Mouse (Mus musculus) G1E (cell line): ENCODE measurements around the gene Scg5. TPM values are rescaled to one million over a fixed set of nuclear protein-coding genes. Genes with fewer than 3 reads are reported as not detected.

Source experiments
- ATAC-seq: 2 replicates; pipeline ENCODE4 v1.8.0; 2016; ENCODE audit warnings: mild to moderate bottlenecking; ENCODE audit not compliant: insufficient number of reproducible peaks, poor library complexity, low FRiP score, severe bottlenecking; ENCODE audit errors: extremely low read depth
- DNase-seq: peaks from one replicate; pipeline ENCODE4 v3.0.0; 2012; ENCODE audit warnings: low spot score
- H3K27me3 ChIP-seq: 2 replicates; pipeline ENCODE4 v1.6.1; 2012; ENCODE audit warnings: mild to moderate bottlenecking, low read length, inconsistent platforms; ENCODE audit not compliant: insufficient read depth
- H3K36me3 ChIP-seq: replicated peaks from 2 replicates; pipeline ENCODE3; 2012; ENCODE audit warnings: mild to moderate bottlenecking, inconsistent platforms
- H3K4me1 ChIP-seq: 2 replicates; pipeline ENCODE4 v1.6.1; 2012; ENCODE audit warnings: low read depth, low read length, inconsistent platforms, mixed read lengths; ENCODE audit not compliant: insufficient read depth
- H3K4me3 ChIP-seq: 2 replicates; pipeline ENCODE4 v1.5.1; 2012; ENCODE audit warnings: low read depth, mild to moderate bottlenecking, inconsistent platforms, low read length, moderate library complexity, mixed read lengths
- H3K9me3 ChIP-seq: replicated peaks from 2 replicates; pipeline ENCODE4 v1.6.1; 2012; ENCODE audit warnings: inconsistent platforms
- CTCF ChIP-seq: IDR thresholded peaks from 2 replicates; pipeline ENCODE4 v1.5.1; 2012; ENCODE audit warnings: low read depth, low read length, inconsistent platforms, mixed read lengths
- GATA1 ChIP-seq: IDR thresholded peaks from 2 replicates; pipeline ENCODE4 v1.6.1; 2012; ENCODE audit warnings: borderline replicate concordance, low read length, inconsistent platforms, mixed read lengths
- GATA2 ChIP-seq: IDR thresholded peaks from 2 replicates; pipeline ENCODE4 v1.6.1; 2012; ENCODE audit warnings: low read depth, low read length, inconsistent platforms, borderline replicate concordance
- POLR2AphosphoS5 ChIP-seq: IDR thresholded peaks from 2 replicates; pipeline ENCODE4 v1.6.1; 2012; ENCODE audit warnings: low read depth, low read length, inconsistent platforms; ENCODE audit not compliant: insufficient replicate concordance
- TAL1 ChIP-seq: conservative IDR thresholded peaks from 2 replicates; pipeline ENCODE4 v1.6.1; 2012; ENCODE audit warnings: low read depth, low read length, inconsistent platforms, mixed read lengths
- polyA plus RNA-seq: library from polyadenylated mRNA; stranded (reverse); fragments of >175 nt; gene quantifications from 2 replicates; pipeline ENCODE4 v1.2.3, GENCODE M21; 2012
- total RNA-seq, 2 experiments: library from RNA; stranded (forward) in 1 of 2; stranded (reverse) in 1 of 2; fragments of 200-1000 nt in 1 of 2; fragments of >200 nt in 1 of 2; fragmentation: Nextera tagmentation in 1 of 2; gene quantifications; 2 replicates each; pipeline ENCODE4 v1.2.3; 2014 to 2017

Scg5 gene
- total and polyA plus RNA-seq, 3 experiments: 0.27 TPM; not detected in 2

- DNase-seq (no peak), ATAC-seq (no peak)
- Histone ChIP-seq H3K36me3 (no peaks in the 10 kb centered on the region), H3K4me3 (no peak overlapping the region), H3K4me1 (no peaks in the 10 kb centered on the region), H3K9me3 (no peaks in the 10 kb centered on the region; the same call in 1 of the 2 replicates), H3K27me3 (no peaks in the 10 kb centered on the region)
- TF ChIP-seq CTCF (no peak), POLR2AphosphoS5 (no peak), GATA2 (no peak), GATA1 (no peak), TAL1 (no peak)
Observed at GRCm38 (mm10) chr2:113768541-113769303, 60.2 kb downstream of the Scg5 start.

- Histone ChIP-seq H3K27me3 (no peaks in the 10 kb centered on the region), H3K4me1 (no peaks in the 10 kb centered on the region), H3K4me3 (no peak overlapping the region), H3K9me3 (no peaks in the 10 kb centered on the region; the same call in 1 of the 2 replicates), H3K36me3 (no peaks in the 10 kb centered on the region)
- no peak for TF ChIP-seq CTCF
- no peak for TF ChIP-seq POLR2AphosphoS5
- TF ChIP-seq TAL1: no peak
- no peak for TF ChIP-seq GATA2
- no peak for TF ChIP-seq GATA1
- DNase-seq: no peak
- no peak for ATAC-seq
Observed at GRCm38 (mm10) chr2:113765885-113766284, 63.0 kb downstream of the Scg5 start.

DNA sequence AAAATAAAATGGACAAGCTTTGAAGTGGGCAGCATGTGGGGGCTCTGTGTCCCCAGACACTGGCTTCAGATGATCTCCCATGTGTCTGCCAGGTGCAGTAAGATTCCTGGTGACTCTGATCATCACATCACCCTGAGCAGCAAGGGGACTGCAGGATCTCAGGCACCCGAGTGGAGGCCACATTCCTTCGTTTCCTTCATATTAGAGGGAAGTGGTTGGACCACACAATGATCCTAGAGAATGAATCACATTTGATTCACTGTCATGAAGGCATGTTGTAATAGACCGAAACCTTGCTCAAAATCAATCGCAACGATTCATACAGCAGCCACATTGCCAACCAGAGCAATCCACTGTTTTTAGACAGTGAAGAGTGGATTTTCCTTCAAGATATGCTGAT is 64.0 kb downstream of the Scg5 start:
- ATAC-seq (no peak), DNase-seq (no peak)
- Histone ChIP-seq H3K27me3 (no peaks in the 10 kb centered on the region), H3K36me3 (no peaks in the 10 kb centered on the region), H3K4me3 (no peak overlapping the region), H3K9me3 (no peaks in the 10 kb centered on the region; the same call in 1 of the 2 replicates), H3K4me1 (no peaks in the 10 kb centered on the region)
- TF ChIP-seq GATA2 (no peak), CTCF (no peak), TAL1 (no peak), POLR2AphosphoS5 (no peak), GATA1 (no peak)

DNA sequence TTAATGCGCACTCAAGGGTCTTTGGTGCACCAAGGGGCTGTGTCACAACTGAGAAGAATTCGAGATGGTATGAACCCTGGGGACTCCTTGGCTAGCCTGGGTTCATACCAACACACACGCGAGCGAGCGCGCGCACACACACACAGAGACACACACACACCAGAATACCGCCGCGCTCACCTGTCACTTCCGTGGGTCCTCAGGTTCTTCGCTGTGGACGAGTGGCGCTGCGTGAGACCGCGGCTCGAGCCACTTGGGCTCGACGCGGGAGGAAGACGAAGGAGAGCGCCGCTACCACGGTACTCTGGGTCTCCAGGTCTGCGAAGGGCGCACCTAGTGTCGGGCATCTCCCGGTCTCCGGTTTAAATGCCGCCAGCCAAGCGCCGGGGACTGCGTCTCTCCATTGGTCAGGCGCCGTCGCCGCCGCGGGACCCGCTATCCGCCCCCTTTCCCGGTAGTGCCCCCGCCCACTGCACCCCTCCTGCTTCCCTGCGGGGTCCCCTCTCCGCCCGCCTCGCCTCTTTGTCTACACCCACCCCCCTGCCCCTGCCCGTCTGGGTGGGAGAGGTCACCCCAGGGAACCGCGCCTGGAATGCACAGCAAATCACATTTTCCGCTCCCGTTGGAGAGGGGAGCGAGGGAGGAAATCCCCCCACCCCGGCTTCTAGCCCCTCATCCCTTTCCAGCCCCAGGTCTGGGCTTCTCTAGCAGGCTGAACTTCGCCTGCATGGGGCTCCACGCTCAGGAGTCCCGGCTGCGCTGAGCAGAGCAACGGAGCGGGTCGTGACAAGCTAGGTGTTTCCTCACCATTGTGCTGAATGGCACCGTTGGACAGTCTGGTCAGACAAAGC is 70.4 kb downstream of the Scg5 start, which contains the start of gene Grem1:
TSS of gene Grem1 (minus strand) at position 336 of the 851 bp plus-strand sequence.
- peaks cover 22% of the 10 kb centered on the region for H3K9me3 ChIP-seq
- H3K4me1 ChIP-seq: no peaks in the 10 kb centered on the region
- H3K4me3 ChIP-seq: peak within 1 kb of the TSS; percentile 16; the same call in 1 of the 2 replicates
- no peaks in the 10 kb centered on the region for H3K36me3 ChIP-seq
- no peaks in the 10 kb centered on the region for H3K27me3 ChIP-seq
- no peak for DNase-seq
- no peak for TF ChIP-seq POLR2AphosphoS5
- TF ChIP-seq GATA1: no peak
- no peak for TF ChIP-seq CTCF
- TF ChIP-seq GATA2: no peak
- TF ChIP-seq TAL1: no peak
- ATAC-seq: no peak

DNA sequence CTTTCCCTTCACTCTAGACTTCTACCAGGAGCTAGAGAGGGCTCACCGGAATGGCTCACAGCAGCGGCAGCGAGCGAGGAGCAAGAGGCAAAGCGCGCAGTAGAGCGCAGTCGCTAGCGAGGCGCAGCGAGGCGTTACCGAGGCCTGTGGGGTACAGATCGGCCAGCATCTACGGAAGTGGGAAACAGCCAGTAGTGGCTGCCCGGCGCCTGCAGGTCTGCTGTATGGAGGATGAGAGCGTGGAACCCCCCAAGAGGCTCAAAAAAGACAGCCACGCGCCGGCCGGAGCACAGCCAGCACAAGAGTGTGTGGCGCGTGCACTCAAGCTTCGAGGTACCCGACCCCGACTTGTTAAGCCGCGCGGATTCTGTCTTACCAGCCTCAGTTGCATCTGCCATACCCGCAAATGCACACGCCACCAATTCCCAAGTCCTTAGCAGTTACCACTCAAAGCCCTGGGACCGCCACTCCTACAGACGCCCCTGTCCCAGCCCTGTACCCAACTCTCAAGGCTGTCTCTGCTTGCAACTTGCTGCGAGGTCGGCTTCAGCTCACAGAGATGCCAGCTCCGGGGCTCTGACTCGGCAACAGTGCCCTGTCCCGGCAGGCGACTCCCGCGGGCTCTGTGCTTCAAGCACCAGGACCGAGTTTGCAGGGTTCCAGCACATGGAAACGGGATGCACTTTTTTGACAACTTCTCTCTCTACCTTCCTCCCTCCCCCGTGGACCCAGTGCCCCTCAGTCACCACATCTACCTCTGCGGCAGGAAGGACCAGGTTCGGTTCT is 71.2 kb downstream of the Scg5 start:
- H3K4me3 ChIP-seq: no peak overlapping the region; the same call in 1 of the 2 replicates

DNA sequence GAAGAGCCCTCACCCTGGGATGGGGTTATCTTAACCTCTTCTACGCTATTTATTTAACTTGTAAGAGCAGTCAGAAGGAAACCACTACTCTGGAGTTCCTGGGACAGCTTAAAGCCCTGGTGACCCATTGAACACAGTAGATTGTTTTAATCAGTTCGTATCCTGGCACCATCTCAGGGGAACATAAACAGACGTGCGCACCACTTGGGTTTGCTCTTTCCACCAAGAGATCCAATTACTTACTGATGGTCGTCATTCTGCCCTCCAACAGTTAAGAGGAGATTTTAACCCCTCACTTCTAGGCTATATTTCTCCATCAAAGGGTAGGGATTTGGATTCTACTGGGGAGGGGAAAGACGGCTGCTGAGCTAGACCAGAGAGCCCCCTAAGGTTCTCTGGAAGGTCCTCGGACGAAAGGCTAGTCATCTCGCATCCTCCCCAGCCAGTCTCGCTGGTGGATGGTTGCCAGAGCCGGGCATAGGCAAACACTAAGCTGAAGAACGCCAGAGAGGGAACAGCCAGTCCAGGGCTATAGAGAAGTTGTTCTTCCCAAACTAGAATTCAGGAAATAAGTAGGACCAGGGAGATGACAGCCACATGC is 71.9 kb downstream of the Scg5 start:
- Histone ChIP-seq H3K36me3 (no peaks in the 10 kb centered on the region), H3K9me3 (peaks cover 22% of the 10 kb centered on the region), H3K27me3 (no peaks in the 10 kb centered on the region), H3K4me3 (no peak overlapping the region), H3K4me1 (no peaks in the 10 kb centered on the region)
- no peak for DNase-seq
- no peak for TF ChIP-seq TAL1
- ATAC-seq: no peak

More for the DNA sequence above, 71.2 kb downstream of the Scg5 start:
- no peaks in the 10 kb centered on the region for H3K4me1 ChIP-seq
- DNase-seq: no peak
- TF ChIP-seq GATA1 (no peak), CTCF (no peak), GATA2 (no peak), TAL1 (no peak), POLR2AphosphoS5 (no peak)
- no peaks in the 10 kb centered on the region for H3K36me3 ChIP-seq
- H3K9me3 ChIP-seq: peaks cover 22% of the 10 kb centered on the region
- H3K27me3 ChIP-seq: no peaks in the 10 kb centered on the region
- no peak for ATAC-seq
